Mouse (Mus musculus) c-Kit-positive CD71-negative TER-119-negative erythroid progenitor cells, embryonic 14.5 days (primary cell): ENCODE data around the gene Ankrd54.

Experiments
- DNase-seq: peaks from one replicate; pipeline ENCODE4 v3.0.0-alpha.2; 2013; ENCODE audit warnings: low read depth

The Ankrd54 gene

DNA sequence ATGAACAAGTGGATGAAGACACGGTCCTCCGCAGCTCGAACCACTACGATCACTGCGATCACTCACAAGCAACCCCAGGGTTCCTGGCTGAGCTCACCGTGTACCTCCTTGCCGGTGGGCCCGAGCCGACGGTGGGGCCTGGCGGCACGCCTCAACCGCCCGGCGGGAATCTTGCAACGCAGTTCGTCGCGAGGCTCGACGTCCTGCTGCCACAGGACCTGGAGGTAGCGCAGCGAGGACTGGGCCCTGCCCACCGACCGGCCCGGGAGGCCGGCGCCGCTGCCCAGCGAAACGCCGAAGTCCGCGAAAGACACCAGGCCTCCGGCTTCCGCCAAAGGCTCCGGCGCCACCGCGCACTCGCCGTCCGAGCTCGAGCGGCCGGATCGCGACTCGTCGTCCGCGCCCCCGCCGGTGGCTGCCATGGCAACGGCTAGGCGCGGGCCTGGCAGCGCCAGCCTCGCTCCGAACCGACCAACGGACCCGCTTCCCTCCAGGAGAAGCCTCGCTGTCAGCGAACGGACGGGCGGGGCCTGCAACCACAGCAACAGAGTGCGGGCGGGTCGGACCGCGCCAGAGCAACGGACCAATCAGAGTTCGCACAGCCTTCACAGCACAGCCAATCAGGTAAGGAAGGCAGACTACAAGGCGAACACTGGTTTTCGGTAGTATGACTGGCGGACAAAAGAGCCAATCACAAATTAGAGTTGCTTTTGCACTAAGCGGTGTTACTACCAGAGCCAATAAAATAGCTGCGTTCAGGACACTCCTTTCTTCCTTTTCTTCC is at the start of gene Ankrd54:
Ankrd54 (minus strand) TSS at position 518 of the 784 bp plus-strand sequence.
- DNase-seq: peak; percentile 96

DNA sequence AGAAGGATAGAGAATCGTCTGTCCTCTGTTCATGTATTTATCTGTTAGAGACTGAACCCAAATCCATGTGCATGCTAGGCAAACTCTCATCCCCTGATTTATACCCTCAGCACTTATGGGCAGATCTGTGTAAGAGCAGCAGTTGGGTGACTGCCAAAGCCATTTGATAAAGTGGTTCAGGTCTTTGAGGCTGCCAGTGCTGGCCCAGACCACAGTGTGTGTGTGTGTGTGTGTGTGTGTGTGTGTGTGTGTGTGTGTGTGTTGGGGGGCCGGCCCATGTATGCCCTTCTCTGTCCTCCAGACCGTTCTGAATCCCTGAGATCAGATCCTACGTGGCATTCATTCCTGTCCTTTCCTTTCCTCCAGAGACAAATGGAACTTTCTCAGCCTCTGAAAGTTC is 49.1 kb upstream of the Ankrd54 start:
- no peak for DNase-seq

DNA sequence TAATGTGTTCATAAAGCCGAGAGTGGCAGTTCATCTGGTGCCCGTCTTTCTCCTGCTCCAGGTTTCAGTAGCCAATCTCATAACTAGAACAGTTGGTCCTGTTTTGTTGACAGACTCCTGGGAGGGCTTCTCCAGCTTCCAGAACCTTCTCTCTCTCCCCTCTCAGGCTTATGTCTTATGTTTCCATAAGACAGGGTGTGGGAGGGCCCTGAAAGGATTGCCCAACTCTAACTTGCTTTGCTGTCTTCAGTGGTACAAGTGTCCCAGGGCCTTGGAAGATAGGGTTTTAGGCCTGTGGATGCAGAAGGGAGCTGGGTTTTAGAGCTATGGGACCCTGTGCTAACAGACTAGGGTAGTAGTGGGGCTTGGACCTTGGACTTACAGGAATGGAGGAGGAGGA is 47.8 kb upstream of the Ankrd54 start:
- no peak for DNase-seq

DNA sequence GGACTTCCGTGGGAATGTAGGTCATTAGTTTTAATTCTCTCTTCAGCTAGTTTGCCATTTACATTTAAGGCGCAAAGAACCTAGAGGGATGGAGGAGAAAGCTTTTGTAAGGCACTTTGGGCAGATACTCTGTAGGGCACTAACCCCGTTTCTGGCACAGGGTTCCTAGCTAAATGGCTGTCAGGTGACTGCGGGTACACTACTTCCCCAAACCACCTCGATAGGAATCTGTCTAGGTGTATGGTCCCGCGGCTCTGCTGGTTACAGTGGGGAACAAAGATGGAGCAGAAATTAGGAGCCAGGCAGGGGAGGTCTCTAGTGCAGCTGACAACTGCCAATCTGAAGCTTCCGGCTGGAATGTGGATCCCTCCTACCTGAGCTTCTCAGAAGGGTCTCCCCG is 47.3 kb upstream of the Ankrd54 start:
- DNase-seq: no peak

DNA sequence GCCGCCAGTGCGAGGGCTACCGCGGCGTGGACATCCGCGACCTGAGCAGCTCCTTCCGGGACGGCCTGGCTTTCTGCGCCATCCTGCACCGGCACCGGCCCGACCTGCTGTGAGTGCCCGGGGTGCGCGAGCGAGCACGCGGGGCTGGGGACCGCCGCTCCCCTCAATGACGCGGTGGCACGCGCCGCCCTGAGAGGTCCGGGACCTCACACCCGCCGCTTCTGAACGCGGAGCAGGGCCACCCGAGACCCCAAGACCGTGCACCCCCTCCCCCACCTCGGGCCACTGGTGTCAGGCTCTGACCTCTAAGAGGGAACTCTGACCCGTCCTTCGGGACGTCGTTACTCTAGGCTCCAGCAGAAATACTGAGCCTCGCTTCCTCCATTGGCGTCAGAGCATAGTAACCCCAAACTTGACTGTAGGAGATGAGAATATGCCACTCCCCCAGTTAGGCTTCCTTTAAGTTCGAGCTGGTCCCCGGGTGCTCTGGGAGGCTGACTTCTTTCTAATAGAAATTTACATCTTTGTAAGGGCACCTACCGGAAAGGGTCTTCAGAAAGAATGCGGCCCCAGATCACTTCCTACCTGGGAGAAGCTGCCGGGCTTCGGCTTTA is 46.7 kb upstream of the Ankrd54 start:
- peak; percentile 18 for DNase-seq

DNA sequence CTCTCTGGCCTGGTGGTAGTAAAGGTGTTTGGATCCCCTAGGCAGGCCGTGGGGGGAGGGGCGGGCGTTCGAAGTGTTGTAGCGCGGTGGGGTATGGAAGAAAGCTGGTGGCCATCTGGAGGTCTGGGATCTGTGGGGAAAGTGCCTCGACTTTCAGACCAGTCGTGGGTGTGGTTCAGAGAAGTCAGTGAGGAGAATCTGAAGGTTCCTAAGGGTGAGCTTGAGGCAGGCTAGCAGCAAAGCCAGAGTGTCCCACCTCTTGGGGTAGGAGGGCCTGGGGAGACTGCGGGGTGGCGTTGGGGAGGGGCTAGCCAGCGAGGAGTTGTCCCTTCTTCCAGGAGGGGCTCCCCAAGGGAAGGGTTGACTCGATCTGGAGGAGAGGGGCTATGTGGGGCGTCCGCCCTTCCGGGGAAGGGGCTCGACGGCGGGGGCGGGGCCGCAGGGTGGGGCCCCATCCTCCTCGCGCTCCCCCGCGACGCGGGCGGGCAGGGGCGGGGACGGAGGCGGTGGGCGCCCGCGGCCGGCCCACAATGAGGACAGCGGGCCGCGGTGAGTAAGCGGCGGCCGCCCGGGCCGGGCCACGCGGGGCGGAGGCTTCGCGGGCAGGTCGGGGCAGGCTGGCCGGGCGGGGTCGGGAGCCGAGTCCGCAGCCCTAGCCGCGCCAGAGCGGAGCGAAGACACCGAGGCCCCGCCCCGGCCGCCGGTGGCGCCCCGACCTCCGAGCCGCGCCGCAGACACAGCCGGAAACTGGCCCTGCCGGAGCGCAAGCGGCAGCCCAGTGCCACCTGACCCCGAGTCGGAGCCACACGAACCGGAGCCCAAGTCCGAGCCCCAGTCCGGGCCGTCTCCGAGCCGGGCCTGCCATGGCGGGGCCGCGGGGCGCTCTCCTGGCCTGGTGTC is 46.0 kb upstream of the Ankrd54 start, which contains the start of gene Micall1:
Micall1 (plus strand) TSS at position 478 of the 900 bp plus-strand sequence.
- DNase-seq: peak; percentile 25

DNA sequence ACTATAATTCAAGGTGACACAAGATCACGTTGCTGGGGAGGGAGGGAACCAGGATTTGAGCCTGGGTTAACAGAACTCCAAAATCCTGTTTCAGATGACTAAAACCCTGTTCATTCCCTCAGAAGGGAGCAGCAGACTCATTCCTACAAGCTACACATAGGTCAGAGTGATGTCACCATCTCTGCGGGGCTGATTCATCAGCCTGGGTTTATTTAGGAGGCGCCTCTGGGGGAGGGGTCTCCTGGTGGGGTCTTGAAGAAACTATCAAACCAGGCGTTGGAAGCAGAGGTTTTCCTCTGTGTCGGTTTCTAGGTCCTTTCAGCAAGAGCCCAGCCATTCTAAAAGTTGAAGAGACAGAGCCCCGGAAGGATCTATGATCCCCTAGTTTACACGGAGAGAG is 45.3 kb upstream of the Ankrd54 start:
- DNase-seq: peak; percentile 16

DNA sequence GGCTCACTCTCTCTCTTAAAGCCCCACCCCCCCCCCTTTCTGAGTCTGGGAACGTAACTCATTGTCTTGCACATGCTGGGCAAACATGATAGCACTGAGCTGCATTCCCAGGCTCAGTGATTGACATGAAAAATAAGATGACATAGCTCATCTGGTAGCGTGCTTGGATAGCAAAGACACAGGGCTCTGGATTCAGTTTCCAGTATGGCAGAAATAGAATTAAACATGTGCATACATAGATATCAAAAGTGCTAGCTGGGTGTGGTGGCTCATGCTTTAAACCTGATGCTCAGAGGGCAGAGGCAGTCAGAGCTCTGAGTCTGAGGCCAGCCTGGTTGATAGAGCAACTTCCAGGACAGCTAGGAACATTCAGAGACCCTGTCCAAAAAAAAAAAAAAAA is 43.1 kb upstream of the Ankrd54 start:
- DNase-seq: no peak

DNA sequence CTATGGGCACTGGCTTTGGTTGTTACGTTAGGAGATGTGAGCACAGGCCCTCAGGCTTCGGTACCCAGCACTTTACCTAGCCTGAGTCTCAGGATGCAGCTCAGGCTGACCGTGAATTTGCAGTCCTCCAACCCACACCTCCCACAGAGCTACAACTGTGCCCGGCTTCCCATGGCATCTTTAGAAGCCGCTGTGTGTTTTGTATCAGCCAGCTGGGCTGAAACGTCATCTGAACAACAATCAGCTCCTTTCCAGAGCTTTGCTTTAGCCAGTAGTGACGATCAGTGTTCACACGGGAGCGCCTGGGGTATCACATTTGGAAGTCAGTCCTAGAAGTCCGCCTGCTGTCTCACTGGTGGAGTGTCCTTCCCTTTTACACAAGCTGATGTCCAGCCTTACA is 40.6 kb upstream of the Ankrd54 start:
- DNase-seq: no peak

DNA sequence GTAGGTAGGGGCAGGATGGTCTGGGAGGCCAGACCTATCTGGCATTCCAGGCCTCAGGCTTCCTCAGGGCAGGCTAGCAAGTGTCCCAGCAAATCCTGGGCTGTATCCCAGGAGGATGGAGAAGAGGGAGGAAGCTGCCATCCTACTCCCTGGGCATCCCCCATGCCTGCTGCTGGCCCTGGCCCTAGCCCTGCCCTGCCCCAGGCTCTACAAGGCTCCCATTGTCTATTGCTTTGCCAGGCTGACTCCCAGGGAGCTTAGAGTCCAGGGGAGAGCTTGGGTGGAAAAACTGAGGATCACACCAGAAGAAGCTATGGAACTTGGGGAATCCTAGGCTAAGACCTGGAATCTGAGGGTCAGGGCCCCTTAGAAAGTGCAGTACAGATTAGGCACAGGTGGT is 38.8 kb upstream of the Ankrd54 start:
- DNase-seq: no peak

DNA sequence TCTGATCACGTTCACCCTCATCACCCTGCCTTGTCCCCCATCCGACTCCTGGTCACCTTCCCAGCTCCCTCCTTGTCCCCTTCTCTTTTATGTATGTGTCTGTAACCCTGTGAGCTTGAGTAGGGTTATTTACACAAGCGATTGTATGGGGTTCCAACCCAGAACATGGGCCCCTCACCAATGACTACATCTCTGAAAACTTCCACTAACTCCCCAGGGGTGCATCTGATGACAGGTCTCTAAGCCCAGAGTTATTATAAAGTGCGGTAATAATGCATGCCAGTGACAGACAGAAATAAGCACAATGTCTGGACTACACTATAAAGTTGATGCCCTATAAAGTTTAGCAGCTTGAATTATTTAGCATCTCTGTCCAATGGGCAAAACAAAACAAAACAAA is 37.7 kb upstream of the Ankrd54 start:
- DNase-seq: no peak

DNA sequence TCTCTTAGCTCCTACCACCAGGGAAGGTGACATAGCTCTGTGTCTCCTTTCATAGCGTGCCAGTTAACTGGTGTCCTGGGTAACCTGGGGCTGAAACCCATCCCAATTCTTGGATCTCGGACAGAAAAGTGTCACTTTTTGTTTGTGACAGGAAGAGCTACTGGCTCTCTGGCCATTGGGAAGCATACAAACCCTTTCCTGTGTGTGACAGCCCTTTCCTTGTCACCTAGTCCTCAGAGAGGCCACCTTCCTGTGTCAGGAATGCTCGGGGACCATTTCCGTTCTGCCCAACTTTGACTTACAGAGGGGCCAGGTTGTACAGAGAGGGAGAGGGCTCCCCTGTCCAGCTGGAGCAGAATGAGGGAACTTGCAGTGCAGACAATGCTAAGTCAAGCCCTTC is 36.8 kb upstream of the Ankrd54 start:
- DNase-seq: no peak

DNA sequence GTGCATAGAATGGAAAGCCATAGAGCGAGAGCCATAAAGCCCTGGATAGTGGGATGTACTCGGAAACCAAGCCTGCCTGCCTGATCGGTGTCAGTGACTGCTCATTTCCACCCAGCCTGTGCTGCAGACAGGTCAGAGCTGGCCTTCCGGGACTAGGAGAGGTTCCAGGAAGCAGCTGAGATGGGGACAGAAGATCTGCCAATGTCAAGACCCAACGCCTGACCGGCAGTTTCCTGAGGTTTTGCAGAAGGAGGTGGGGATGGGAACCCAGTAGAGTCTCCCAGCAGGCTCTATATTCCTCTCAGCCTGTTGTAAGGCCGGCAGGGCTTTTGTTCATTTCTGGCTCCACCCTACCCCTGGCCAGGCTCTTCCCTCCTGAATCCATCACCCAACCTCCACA is 36.2 kb upstream of the Ankrd54 start:
- no peak for DNase-seq

DNA sequence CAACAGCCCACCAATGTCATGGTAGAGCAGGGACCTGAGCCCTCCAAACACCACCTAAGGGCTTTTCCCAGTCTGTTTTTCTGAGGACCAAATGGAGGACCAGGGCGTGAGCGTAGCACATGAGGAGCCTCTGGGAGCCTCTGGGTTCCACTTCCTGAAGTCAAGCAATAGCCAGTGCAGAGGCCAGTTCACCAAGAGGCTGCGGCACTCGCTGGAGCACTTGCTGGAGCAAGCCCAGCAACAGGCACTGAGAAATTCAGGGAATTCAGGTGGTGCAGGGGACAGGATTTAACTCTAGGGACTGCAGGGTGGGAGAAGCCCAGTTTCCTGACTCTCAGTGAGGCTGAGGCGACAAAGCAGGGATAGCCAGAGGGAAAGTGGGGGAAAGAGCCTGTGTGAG is 35.5 kb upstream of the Ankrd54 start:
- no peak for DNase-seq

DNA sequence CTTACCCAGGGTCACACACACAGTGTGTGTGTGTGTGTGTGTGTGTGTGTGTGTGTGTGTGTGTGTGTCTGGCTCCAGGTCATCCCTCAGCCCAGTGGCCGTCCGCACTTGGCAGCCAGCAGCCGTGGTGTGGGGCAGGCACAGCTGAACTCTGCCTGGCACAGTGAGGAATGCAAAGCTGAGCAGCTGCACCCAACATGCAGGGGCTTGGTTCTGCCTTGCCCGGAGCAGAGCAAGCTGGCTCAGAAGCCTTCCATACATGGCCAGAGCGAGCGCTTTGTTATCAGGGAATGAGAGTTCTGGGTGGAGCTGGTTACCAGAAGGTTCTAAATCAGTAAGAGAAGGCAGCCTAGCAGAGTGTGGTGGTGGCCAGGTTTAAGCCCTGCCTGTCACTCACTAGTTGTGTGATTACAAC is 34.9 kb upstream of the Ankrd54 start:
- no peak for DNase-seq

DNA sequence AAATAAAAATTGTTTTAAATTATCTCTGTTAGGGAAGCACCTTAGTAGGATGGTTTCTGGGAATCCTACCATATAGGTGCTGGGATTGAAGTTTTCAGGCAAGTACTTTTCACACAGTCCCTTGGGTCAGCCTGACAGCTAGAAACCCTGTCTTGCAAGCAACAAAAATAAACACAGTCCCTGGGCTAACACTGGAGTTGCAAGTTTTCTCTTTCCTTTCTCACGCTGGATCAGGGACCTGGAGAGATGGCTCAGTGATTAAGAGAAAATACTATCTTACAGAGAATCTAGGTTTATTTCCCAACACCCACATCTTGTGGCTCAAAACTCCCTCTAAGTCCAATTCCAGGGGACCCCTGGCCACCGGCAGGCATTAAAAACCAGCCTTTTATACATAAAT is 34.4 kb upstream of the Ankrd54 start:
- DNase-seq: no peak

DNA sequence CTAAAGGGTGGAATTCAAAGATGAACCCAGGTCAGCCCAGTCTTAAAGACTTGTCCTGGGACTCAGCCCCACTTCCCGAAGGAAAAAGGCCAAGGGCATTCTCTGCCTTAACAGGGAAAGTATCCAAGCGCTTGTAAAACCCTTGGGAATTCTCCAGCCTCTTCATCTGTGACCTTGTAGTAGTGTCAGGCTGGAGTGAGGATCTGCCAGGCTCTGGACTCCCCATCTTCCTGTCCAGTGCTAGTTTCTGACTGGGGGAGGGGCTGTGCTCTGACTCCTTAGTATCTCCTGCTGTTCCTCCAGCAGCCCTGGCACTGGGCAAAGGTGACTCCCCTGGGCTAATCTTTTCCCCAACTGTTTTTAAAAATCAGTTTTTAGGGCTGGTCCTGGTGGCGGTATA is 33.9 kb upstream of the Ankrd54 start:
- DNase-seq: no peak

DNA sequence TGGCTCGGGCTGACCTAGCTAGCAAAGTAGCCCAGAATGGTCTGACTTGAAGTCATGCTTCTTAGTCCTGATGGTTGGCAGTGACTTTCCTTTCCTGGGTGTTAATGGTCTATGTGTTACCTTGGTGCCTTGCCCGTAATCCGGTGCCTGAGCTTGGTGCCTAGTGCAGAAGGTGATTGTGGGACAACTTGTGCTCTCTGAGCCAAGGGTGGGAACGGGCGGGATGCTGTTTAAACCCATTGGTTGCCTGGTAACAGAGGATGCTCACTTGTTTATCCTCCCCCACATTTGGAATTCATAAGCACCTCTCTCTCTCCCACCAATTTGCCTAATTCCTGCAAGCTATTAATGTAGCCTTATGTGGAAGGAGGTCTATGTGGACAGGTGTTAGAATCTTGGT is 32.8 kb upstream of the Ankrd54 start:
- DNase-seq: no peak

DNA sequence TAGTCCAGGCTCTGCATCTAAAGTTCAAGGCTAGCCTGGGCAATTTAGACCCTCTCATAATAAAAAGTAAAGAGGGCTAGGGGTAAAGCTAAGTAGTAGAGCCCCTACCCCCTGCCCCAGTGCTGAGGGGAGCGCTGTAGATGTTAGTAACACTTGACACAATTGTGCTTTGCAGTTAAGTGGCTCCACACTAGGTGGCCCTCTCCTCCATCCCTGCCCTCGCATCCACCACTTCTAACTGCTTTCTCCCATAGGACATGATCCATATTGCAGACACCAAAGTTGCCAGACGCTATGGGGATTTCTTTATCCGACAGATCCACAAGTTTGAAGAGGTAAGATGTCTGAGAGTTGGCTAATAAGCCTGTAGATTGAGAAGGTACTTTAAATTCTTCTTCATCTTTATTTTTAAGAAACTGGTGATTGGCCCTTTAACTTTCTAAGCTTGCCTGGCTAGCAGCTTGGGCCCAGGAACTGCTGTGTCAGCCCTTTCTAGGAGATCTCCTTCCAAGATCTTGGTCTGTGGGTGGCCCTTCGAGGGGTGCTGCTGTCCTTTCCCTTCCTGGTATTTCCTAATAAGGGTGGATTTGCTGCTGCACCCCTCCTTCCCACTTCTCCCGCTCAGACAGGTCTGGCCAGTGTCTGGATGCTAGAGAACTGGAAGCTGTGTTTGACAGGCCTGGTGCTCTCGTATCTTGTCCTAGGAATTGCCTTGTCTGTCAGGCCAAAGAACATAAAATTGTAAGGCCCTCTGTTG is 30.6 kb upstream of the Ankrd54 start:
- no peak for DNase-seq

DNA sequence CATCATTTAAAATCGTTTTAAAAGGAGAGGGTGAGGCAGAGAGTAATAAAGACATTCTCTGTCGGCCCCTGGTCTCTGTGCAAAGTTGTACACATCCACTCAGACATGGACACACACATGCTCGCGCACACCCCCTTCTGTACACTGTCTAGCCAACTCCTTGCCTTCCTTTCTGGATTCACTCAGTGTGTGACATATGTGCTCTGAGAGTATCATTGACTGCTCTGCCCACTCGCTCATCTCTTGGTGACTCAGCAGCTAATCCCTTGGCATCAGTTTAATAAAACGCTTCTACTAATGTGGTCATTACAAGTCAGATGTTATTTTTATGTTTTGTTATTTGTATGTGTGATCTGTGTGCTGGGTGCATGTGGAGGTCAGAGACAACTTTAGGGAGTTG is 29.6 kb upstream of the Ankrd54 start:
- DNase-seq: no peak

DNA sequence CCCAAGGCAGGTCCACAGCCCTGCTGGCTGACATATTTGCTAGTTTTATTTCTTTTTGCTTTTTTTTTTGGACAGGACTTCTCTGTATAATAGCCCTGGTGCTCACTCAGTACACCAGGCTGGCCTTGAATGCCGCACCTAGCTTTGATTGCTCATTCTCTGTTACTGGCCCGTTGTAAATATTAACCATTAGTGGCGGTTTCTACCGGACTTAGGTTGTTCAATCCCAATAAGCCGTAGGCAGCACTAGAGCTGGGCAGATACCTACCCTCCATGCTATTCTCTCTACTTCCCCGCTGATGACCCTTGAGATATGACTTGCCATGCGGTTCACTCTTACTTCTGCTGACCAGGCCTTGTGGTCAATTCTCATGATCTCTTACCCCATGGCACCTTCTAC is 16.9 kb upstream of the Ankrd54 start:
- DNase-seq: no peak
